Mouse (Mus musculus) megakaryocyte, adult 5-6 weeks (primary cell): ENCODE measurements around the gene Rsbn1. TPM values are rescaled to one million over a fixed set of nuclear protein-coding genes. Genes with fewer than 3 reads are reported as not detected.

Experiments
- total RNA-seq, 2 experiments: library from RNA; stranded (forward) in 1 of 2; stranded (reverse) in 1 of 2; fragments of 153-499, 151-499 nt in 1 of 2; fragments of 221-1000, 200-1000 nt in 1 of 2; gene quantifications; 2 replicates each; pipeline versions ENCODE4 v1.2.3 to v1.2.4; 2015 to 2017

Gene Rsbn1
- total RNA-seq, 2 experiments from 2014 or later = 29.1 to 31.8 TPM

Other genes with a start within 250 kb of the Rsbn1 start
- 0.25 and 1.3 TPM in 2 replicates for gene Olfml3, start 176.1 kb upstream of the Rsbn1 start, total RNA-seq (2015)
- 0.57 and 0.59 TPM in 2 replicates for gene Olfml3, start 176.1 kb upstream of the Rsbn1 start, total RNA-seq (2017)
- not detected in 2 replicates for gene Gm10964, start 174.8 kb upstream of the Rsbn1 start, total RNA-seq (2015)
- not detected in 2 replicates for gene Gm10964, start 174.8 kb upstream of the Rsbn1 start, total RNA-seq (2017)
- gene Hipk1, start 122.6 kb upstream of the Rsbn1 start, total RNA-seq (2015) = 287 and 324 TPM in 2 replicates
- gene Hipk1, start 122.6 kb upstream of the Rsbn1 start, total RNA-seq (2017) = 142 and 182 TPM in 2 replicates
- gene Dclre1b, start 104.7 kb upstream of the Rsbn1 start, total RNA-seq (2015) = 33.1 and 37.1 TPM in 2 replicates
- 23.4 and 24.5 TPM in 2 replicates for gene Dclre1b, start 104.7 kb upstream of the Rsbn1 start, total RNA-seq (2017)
- 19.2 and 20.2 TPM in 2 replicates for gene Ap4b1, start 104.6 kb upstream of the Rsbn1 start, total RNA-seq (2015)
- 17.8 TPM in 2 replicates for gene Ap4b1, start 104.6 kb upstream of the Rsbn1 start, total RNA-seq (2017)
- 0.32 and 0.45 TPM in 2 replicates for gene Gm43064, start 104.5 kb upstream of the Rsbn1 start, total RNA-seq (2015)
- gene Gm43064, start 104.5 kb upstream of the Rsbn1 start, total RNA-seq (2017) = not detected in 2 replicates
- 0.30 and 0.76 TPM in 2 replicates for gene Bcl2l15, start 81.5 kb upstream of the Rsbn1 start, total RNA-seq (2015)
- gene Bcl2l15, start 81.5 kb upstream of the Rsbn1 start, total RNA-seq (2017) = 0.22 and 2.5 TPM in 2 replicates
- gene Ptpn22, start 54.3 kb upstream of the Rsbn1 start, total RNA-seq (2015) = 140 and 154 TPM in 2 replicates
- gene Ptpn22, start 54.3 kb upstream of the Rsbn1 start, total RNA-seq (2017) = 84.6 and 105 TPM in 2 replicates
- gene Phtf1, start 54.0 kb downstream of the Rsbn1 start, total RNA-seq (2015) = 9.8 and 11.3 TPM in 2 replicates
- gene Phtf1, start 54.0 kb downstream of the Rsbn1 start, total RNA-seq (2017) = 14.7 and 16.3 TPM in 2 replicates